7 mouse cellular contexts compared by ENCODE assay signal in genomic region chr5:149374026-149374425, GRCm38 (mm10). TPM values are rescaled to one million over a fixed set of nuclear protein-coding genes. Genes with fewer than 3 reads are reported as not detected.
DNase-seq lines count a peak whose midpoint lies in the region.

No protein-coding gene starts in this region.

- no peaks in the 10 kb centered on the region for H3K36me3 ChIP-seq in splenic B cell, adult 2 months (ENCODE audit: control insufficient read depth, insufficient read depth, low read length, poor library complexity, severe bottlenecking)

- DNase-seq in left cerebral cortex, adult 18-20 months (ENCODE audit: low spot score in 2 of 2) = peak; percentile 36 to 44
- DNase-seq in left cerebral cortex, postnatal 4 days = no peak
- peak; percentile 59 for DNase-seq in adrenal gland, adult 2 months
- DNase-seq in cerebellum, postnatal 36 days = peak; percentile 33 to 55
- peak; percentile 90 for DNase-seq in splenic B cell, adult 2 months (ENCODE audit: low read depth, low spot score)
- DNase-seq in ovary, postnatal 10 days (ENCODE audit: low spot score) = no peak
- no peak for DNase-seq in gastrocnemius, postnatal 10 days

- intact Hi-C loops in left cerebral cortex, postnatal 4 days (cut with DNase I) = no loop called here

- H3K27me3 ChIP-seq in splenic B cell, adult 2 months (ENCODE audit: control insufficient read depth, insufficient read depth, low read length, poor library complexity, severe bottlenecking) = no peaks in the 10 kb centered on the region

RNA-seq across cellular contexts. Expression of gene Medag, which starts 37.5 kb away (rescaled TPM):
- total RNA-seq in left cerebral cortex, adult 18-20 months (2021) = 10 to 100 TPM; 18.6 to 23.0 TPM
- 1 to 10 TPM; 1.2 to 1.4 TPM for total RNA-seq in left cerebral cortex, postnatal 4 days (2021)
- 1 to 10 TPM; 3.4 to 8.8 TPM for total RNA-seq in adrenal gland, adult 2 months (2021)
- polyA plus RNA-seq in adrenal gland, adult 2 months (2012; rRNA removed) = 4.1 and 4.6 TPM in 2 replicates
- total RNA-seq in gastrocnemius, postnatal 10 days (2021) = 10 to 100 TPM; 19.6 to 21.6 TPM

Comparison
In these comparisons a context has a peak if more than half of its experiments do, and no peak if none do; other contexts are left out.
1. DNase-seq: peak in left cerebral cortex, adult 18-20 months (2 of 2), adrenal gland, adult 2 months (single experiment), cerebellum, postnatal 36 days (2 of 2) and splenic B cell, adult 2 months (single experiment); none in left cerebral cortex, postnatal 4 days (single experiment), ovary, postnatal 10 days (single experiment) and gastrocnemius, postnatal 10 days (single experiment).